Mouse (Mus musculus) CH12.LX (cell line): ENCODE results near the gene Dgkg. TPM values are rescaled to one million over a fixed set of nuclear protein-coding genes. Genes with fewer than 3 reads are reported as not detected.

Experiments
- DNase-seq: peaks from one replicate; pipeline ENCODE4 v3.0.0-alpha.2; 2013; ENCODE audit errors: extremely low read depth
- H3K27ac ChIP-seq: 2 replicates; pipeline ENCODE4 v1.5.1; 2012; ENCODE audit warnings: low read depth, mild to moderate bottlenecking, control low read depth, moderate library complexity; ENCODE audit not compliant: insufficient read depth
- H3K27me3 ChIP-seq: replicated peaks from 2 replicates; pipeline ENCODE3; 2012; ENCODE audit warnings: inconsistent platforms
- H3K36me3 ChIP-seq, 2 experiments: replicated peaks in 1 of 2; 2 replicates each; pipeline versions ENCODE3 to v1.6.1; 2012; ENCODE audit warnings: inconsistent platforms in 1 of 2, low read length in 1 of 2, mild to moderate bottlenecking in 1 of 2, mixed read lengths in 1 of 2, moderate library complexity in 1 of 2; ENCODE audit not compliant: control insufficient read depth in 1 of 2, insufficient read depth in 1 of 2
- H3K4me1 ChIP-seq, 2 experiments: 2 replicates each; pipeline ENCODE4 v1.6.1; 2012; ENCODE audit warnings: inconsistent platforms in 1 of 2, moderate library complexity in 1 of 2; ENCODE audit not compliant: insufficient read depth in 2 of 2, control insufficient read depth in 1 of 2
- H3K4me2 ChIP-seq: 2 replicates; pipeline ENCODE4 v1.6.1; 2012; ENCODE audit warnings: low read depth, mild to moderate bottlenecking, control low read depth; ENCODE audit not compliant: poor library complexity, insufficient read depth, severe bottlenecking
- H3K4me3 ChIP-seq, 3 experiments: fragments of 150-350 bp in 1 of 3; sonication (generic) in 1 of 3; replicated peaks in 1 of 3; 2 replicates each; pipeline versions ENCODE3 to v1.5.1; 2011 to 2012; ENCODE audit warnings: low read depth in 2 of 3, low read length in 2 of 3, mild to moderate bottlenecking in 2 of 3, moderate library complexity in 2 of 3, control low read depth in 1 of 3, improper control_type of control experiment in 1 of 3, inconsistent platforms in 1 of 3, mixed read lengths in 1 of 3; ENCODE audit not compliant: poor library complexity in 1 of 3
- H3K79me2 ChIP-seq: replicated peaks from 2 replicates; pipeline ENCODE4 v1.6.1; 2012; ENCODE audit warnings: mild to moderate bottlenecking, moderate library complexity; ENCODE audit not compliant: control insufficient read depth, poor library complexity, insufficient read depth, severe bottlenecking; ENCODE audit errors: extremely low read depth
- H3K9ac ChIP-seq: 2 replicates; pipeline ENCODE4 v1.6.1; 2012; ENCODE audit warnings: low read depth, mild to moderate bottlenecking, control low read depth, moderate library complexity; ENCODE audit not compliant: insufficient read depth
- H3K9me3 ChIP-seq: replicated peaks from 2 replicates; pipeline ENCODE3; 2012; ENCODE audit warnings: low read length, inconsistent platforms, mixed read lengths
- BHLHE40 ChIP-seq: IDR thresholded peaks from 2 replicates; pipeline ENCODE4 v1.6.1; 2011; ENCODE audit warnings: mild to moderate bottlenecking, low read depth, low read length, improper control_type of control experiment
- EP300 ChIP-seq: IDR thresholded peaks from 2 replicates; pipeline ENCODE4 v1.6.1; 2011; ENCODE audit warnings: low read length, improper control_type of control experiment
- ETS1 ChIP-seq: conservative IDR thresholded peaks from 2 replicates; pipeline ENCODE4 v1.6.1; 2012; ENCODE audit warnings: low read depth, mild to moderate bottlenecking, inconsistent platforms, low read length, improper control_type of control experiment, moderate library complexity
- GABPA ChIP-seq: IDR thresholded peaks from 2 replicates; pipeline ENCODE4 v1.6.1; 2012; ENCODE audit warnings: low read depth, low read length, improper control_type of control experiment, inconsistent platforms; ENCODE audit not compliant: insufficient replicate concordance
- HCFC1 ChIP-seq: IDR thresholded peaks from 2 replicates; pipeline ENCODE4 v1.6.1; 2012; ENCODE audit warnings: low read depth, mild to moderate bottlenecking, inconsistent platforms, low read length, improper control_type of control experiment
- IRF4 ChIP-seq: IDR thresholded peaks from 2 replicates; pipeline ENCODE4 v1.6.1; 2014; ENCODE audit warnings: low read depth, mild to moderate bottlenecking, inconsistent platforms, low read length, improper control_type of control experiment
- MAX ChIP-seq: IDR thresholded peaks from 2 replicates; pipeline ENCODE4 v1.6.1; 2011; ENCODE audit warnings: low read length, improper control_type of control experiment
- MEF2A ChIP-seq: IDR thresholded peaks from 2 replicates; pipeline ENCODE4 v1.6.1; 2014; ENCODE audit warnings: low read depth, mild to moderate bottlenecking, inconsistent platforms, low read length, improper control_type of control experiment, borderline replicate concordance
- NELFE ChIP-seq: IDR thresholded peaks from 2 replicates; pipeline ENCODE4 v1.6.1; 2011; ENCODE audit warnings: low read depth, low read length, improper control_type of control experiment
- NRF1 ChIP-seq: IDR thresholded peaks from 2 replicates; pipeline ENCODE4 v1.6.1; 2014; ENCODE audit warnings: low read depth, mild to moderate bottlenecking, inconsistent platforms, low read length, improper control_type of control experiment, moderate library complexity
- PAX5 ChIP-seq: IDR thresholded peaks from 2 replicates; pipeline ENCODE4 v1.6.1; 2012; ENCODE audit warnings: low read length, inconsistent platforms, mixed read lengths
- SIN3A ChIP-seq: IDR thresholded peaks from 2 replicates; pipeline ENCODE4 v1.6.1; 2012; ENCODE audit warnings: low read length, improper control_type of control experiment, inconsistent platforms
- SMC3 ChIP-seq: IDR thresholded peaks from 2 replicates; pipeline ENCODE4 v1.6.1; 2011; ENCODE audit warnings: low read depth, low read length, improper control_type of control experiment
- TBP ChIP-seq: conservative IDR thresholded peaks from 2 replicates; pipeline ENCODE4 v1.6.1; 2011; ENCODE audit warnings: low read depth, low read length, improper control_type of control experiment
- TCF12 ChIP-seq: IDR thresholded peaks from 2 replicates; pipeline ENCODE4 v1.6.1; 2014; ENCODE audit warnings: low read depth, mild to moderate bottlenecking, inconsistent platforms, low read length, improper control_type of control experiment
- UBTF ChIP-seq: IDR thresholded peaks from 2 replicates; pipeline ENCODE4 v1.6.1; 2012; ENCODE audit warnings: low read depth, mild to moderate bottlenecking, inconsistent platforms, low read length, improper control_type of control experiment, moderate library complexity
- USF2 ChIP-seq: conservative IDR thresholded peaks from 2 replicates; pipeline ENCODE4 v1.6.1; 2011; ENCODE audit warnings: low read depth, low read length, improper control_type of control experiment
- ZKSCAN1 ChIP-seq: IDR thresholded peaks from 2 replicates; pipeline ENCODE4 v1.6.1; 2012; ENCODE audit warnings: low read depth, inconsistent platforms, low read length, improper control_type of control experiment, borderline replicate concordance
- ZMIZ1 ChIP-seq: IDR thresholded peaks from 2 replicates; pipeline ENCODE4 v1.6.1; 2012; ENCODE audit warnings: low read depth, mild to moderate bottlenecking, inconsistent platforms, low read length, improper control_type of control experiment
- dilution Hi-C: fragments of 300-500 bp; cut with MboI; formaldehyde crosslinking; loops from 2 replicates; pipeline ENCODE4 v1.14.3; 2020; ENCODE audit warnings: low sequenced_read_pairs; ENCODE audit not compliant: extremely low pct_unique_long_range_greater_than_20kb, extremely low pct_ligation_motif_present
- in situ Hi-C: fragments of 300-500 bp; cut with MboI; formaldehyde crosslinking; loops from 3 replicates; pipeline ENCODE4 v1.14.3; 2019; ENCODE audit warnings: low sequenced_read_pairs, low pct_ligation_motif_present, low pct_unique_long_range_greater_than_20kb, mixed read lengths
- polyA plus RNA-seq: library from polyadenylated mRNA; unstranded; fragments of >175 nt; gene quantifications from 2 replicates; pipeline ENCODE4 v1.2.1, GENCODE M21; 2012; ENCODE audit warnings: low read depth; ENCODE audit not compliant: insufficient read length
- total RNA-seq, 2 experiments: library from RNA; depleted of rRNA; stranded (reverse); fragments of 300-350 nt in 1 of 2; fragments of >200 nt in 1 of 2; gene quantifications; 2 replicates each; pipeline ENCODE4 v1.2.3; 2012 to 2014

Gene Dgkg
- total and polyA plus RNA-seq, 3 experiments, result 2.0 to 9.2 (median 3.0) TPM

GRCm38 (mm10) chr16:22548167-22549080 is 108.6 kb downstream of the Dgkg start (continued):
- no peak for TF ChIP-seq NRF1

- Histone ChIP-seq H3K9me3 (no peaks in the 10 kb centered on the region), H3K79me2 (no peaks in the 10 kb centered on the region), H3K4me3 (peak overlapping the region; percentile 36 to 69 (median 55)), H3K36me3 (peaks cover 0 to 7% of the 10 kb centered on the region in 2 experiments), H3K4me1 (peaks cover 15 to 49% of the 10 kb centered on the region in 2 experiments), H3K4me2 (peak overlapping the region; percentile 66; the same call in 1 of the 2 replicates), H3K9ac (peak overlapping the region; percentile 77; the same call in 1 of the 2 replicates), H3K27ac (no peak overlapping the region), H3K27me3 (no peaks in the 10 kb centered on the region)
- in situ Hi-C loops, result no loop called here
- dilution Hi-C loops, result no loop called here
- DNase-seq, result no peak
- TF ChIP-seq PAX5 (no peak), IRF4 (no peak), MAX (no peak), GABPA (no peak)
Measured at GRCm38 (mm10) chr16:22547741-22548140, 109.3 kb downstream of the Dgkg start.

- DNase-seq, result no peak
- dilution Hi-C loops, result no loop called here
Measured at GRCm38 (mm10) chr16:22545799-22546198, 111.2 kb downstream of the Dgkg start.

GRCm38 (mm10) chr16:22545016-22545561 is 111.9 kb downstream of the Dgkg start:
- Histone ChIP-seq H3K4me1 (peaks cover 15 to 49% of the 10 kb centered on the region in 2 experiments), H3K79me2 (no peaks in the 10 kb centered on the region), H3K36me3 (no peaks in the 10 kb centered on the region), H3K4me2 (peak overlapping the region; percentile 53), H3K27me3 (no peaks in the 10 kb centered on the region), H3K9me3 (no peaks in the 10 kb centered on the region), H3K27ac (peak overlapping the region; percentile 37), H3K4me3 (peak overlapping the region in 1 of 3 experiments; percentile 14), H3K9ac (0 out of 2 replicates have a peak overlapping the region, but pooled peaks have one; percentile 10)
- dilution Hi-C loops (no loop called here), in situ Hi-C loops (no loop called here)
- DNase-seq, result peak; percentile 89
- TF ChIP-seq USF2 (no peak), NRF1 (no peak), ZKSCAN1 (no peak), TCF12 (0 out of 2 replicates have a peak, but pooled peaks have one; percentile 28), HCFC1 (0 out of 2 replicates have a peak, but pooled peaks have one; percentile 13), SIN3A (peak; percentile 45; the same call in 1 of the 2 replicates), TBP (0 out of 2 replicates have a peak, but pooled peaks have one; percentile 32), EP300 (no peak; the same call in 1 of the 2 replicates), ETS1 (peak; percentile 2; the same call in 1 of the 2 replicates), NELFE (peak; percentile 23; the same call in 1 of the 2 replicates), IRF4 (peak; percentile 55; the same call in 1 of the 2 replicates), ZMIZ1 (no peak), SMC3 (no peak; the same call in 1 of the 2 replicates), MEF2A (peak; percentile 96), PAX5 (no peak)

More at GRCm38 (mm10) chr16:22545799-22546198, 111.2 kb downstream of the Dgkg start:
- Histone ChIP-seq H3K4me2 (0 out of 2 replicates have a peak overlapping the region, but pooled peaks have one; percentile 53), H3K79me2 (no peaks in the 10 kb centered on the region), H3K4me1 (peaks cover 15 to 49% of the 10 kb centered on the region in 2 experiments), H3K27ac (no peak overlapping the region), H3K9me3 (no peaks in the 10 kb centered on the region), H3K9ac (no peak overlapping the region)
- in situ Hi-C loops, result no loop called here
- TF ChIP-seq ETS1 (0 out of 2 replicates have a peak, but pooled peaks have one; percentile 6), UBTF (no peak), BHLHE40 (no peak), HCFC1 (0 out of 2 replicates have a peak, but pooled peaks have one; percentile 20)
- TF ChIP-seq, all 38 proteins: peak for 2
- Histone ChIP-seq H3K4me3 (peak overlapping the region in 1 of 3 experiments; percentile 14), H3K36me3 (peaks cover 0 to 3% of the 10 kb centered on the region in 2 experiments), H3K27me3 (no peaks in the 10 kb centered on the region)
